9 mouse cellular contexts compared by ENCODE assay signal in genomic region chr6:116003516-116003915, GRCm38 (mm10). TPM values are rescaled to one million over a fixed set of nuclear protein-coding genes. Genes with fewer than 3 reads are reported as not detected.
DNase-seq lines count a peak whose midpoint lies in the region; ATAC-seq and TF ChIP-seq lines count a peak whose summit lies in the region.
"Had no signal": no experiment of that assay in that cellular context is flagged by ENCODE, and none has a peak within 500 bp of the region (broad histone marks: within the 10 kb centered on the region; RNA-seq: fewer than 3 reads in every experiment).

No protein-coding gene starts in this region.

- H3K4me3 ChIP-seq in lung, embryonic 14.5 days (ENCODE audit: low read depth, low read length) = no peak overlapping the region

- TF ChIP-seq CTCF in lung, embryonic 14.5 days (IDR thresholded peaks at IDR 0.05; ENCODE audit: low read depth) = no peak

- peak overlapping the region; percentile 3; the same call in 1 of the 2 replicates for H3K9ac ChIP-seq in lung, embryonic 14.5 days

- WGBS in lung, embryonic 14.5 days = 53% methylated on average over 5 of the region's 5 CpGs

- intact Hi-C loops in gastrocnemius, postnatal 36 days (cut with DNase I) = no loop called here

- no peak for ATAC-seq in lung, embryonic 14.5 days (ENCODE audit: insufficient read depth)
- peak; percentile 61 for ATAC-seq in common myeloid progenitor, adult 5-6 weeks (replicated peaks; ENCODE audit: low read depth, poor library complexity, severe bottlenecking)
- ATAC-seq: hindbrain, embryonic 16.5 days had no signal

- H3K27ac ChIP-seq in lung, embryonic 14.5 days (ENCODE audit: low read depth) = peak overlapping the region; percentile 79

- no peaks in the 10 kb centered on the region for H3K27me3 ChIP-seq in lung, embryonic 14.5 days (ENCODE audit: insufficient read depth, low read length)

- no peaks in the 10 kb centered on the region for H3K36me3 ChIP-seq in lung, embryonic 14.5 days (ENCODE audit: insufficient read depth)

- no peak for DNase-seq in lung, embryonic 14.5 days
- no peak for DNase-seq in lung, postnatal 14 days
- DNase-seq in heart, postnatal 4 days = peak; percentile 19
- DNase-seq in lung, postnatal 10 days = peak; percentile 44
- DNase-seq in urinary bladder, adult 2 months (ENCODE audit: low spot score) = no peak
- no peak for DNase-seq in gastrocnemius, postnatal 36 days
- no peak for DNase-seq in yolk sac, embryonic 10.5 days (ENCODE audit: low spot score)

- H3K4me2 ChIP-seq in lung, embryonic 14.5 days = 0 out of 2 replicates have a peak overlapping the region, but pooled peaks have one; percentile 15

- no peaks in the 10 kb centered on the region for H3K9me3 ChIP-seq in lung, embryonic 14.5 days (ENCODE audit: low read depth, low read length)

- peaks cover 6% of the 10 kb centered on the region; the same call in 1 of the 2 replicates for H3K4me1 ChIP-seq in lung, embryonic 14.5 days (ENCODE audit: insufficient read depth)

RNA-seq across cellular contexts. Expression of gene Plxnd1, which starts 8.7 kb away (rescaled TPM):
- polyA plus RNA-seq in lung, embryonic 14.5 days (2014; fragmentation: Nextera tagmentation; extraction: Ambion mirVana) = 81.9 and 84.2 TPM in 2 replicates
- 8.5 and 14.2 TPM in 2 replicates for total RNA-seq in common myeloid progenitor, adult 5-6 weeks (2017)
- total RNA-seq in heart, postnatal 4 days (2021) = 100 to 1,000 TPM; 191 to 208 TPM
- polyA plus RNA-seq in urinary bladder, adult 2 months (2012; rRNA removed) = 35.8 and 45.2 TPM in 2 replicates
- total RNA-seq in gastrocnemius, postnatal 36 days (2021) = 10 to 100 TPM; 19.0 to 21.8 TPM

RNA-seq across cellular contexts. Expression of gene H1foo, which starts 58.8 kb away (rescaled TPM):
- not detected in 2 replicates for polyA plus RNA-seq in lung, embryonic 14.5 days (2014; fragmentation: Nextera tagmentation; extraction: Ambion mirVana)
- not detected in 2 replicates for total RNA-seq in common myeloid progenitor, adult 5-6 weeks (2017)
- total RNA-seq in heart, postnatal 4 days (2021) = not detected
- not detected in 2 replicates for polyA plus RNA-seq in urinary bladder, adult 2 months (2012; rRNA removed)
- not detected for total RNA-seq in gastrocnemius, postnatal 36 days (2021)
- polyA plus RNA-seq: hindbrain, embryonic 16.5 days had no signal

Comparison
In these comparisons a context has a peak if more than half of its experiments do, and no peak if none do; other contexts are left out.
1. DNase-seq: peak in heart, postnatal 4 days (single experiment) and lung, postnatal 10 days (single experiment); none in lung, embryonic 14.5 days (single experiment), lung, postnatal 14 days (single experiment), urinary bladder, adult 2 months (single experiment), gastrocnemius, postnatal 36 days (0 of 2) and yolk sac, embryonic 10.5 days (single experiment).
2. RNA of gene Plxnd1, which starts 8.7 kb away (total RNA-seq): 191 to 208 TPM in heart, postnatal 4 days; 19.0 to 21.8 TPM in gastrocnemius, postnatal 36 days and 8.5 to 14.2 TPM in common myeloid progenitor, adult 5-6 weeks; every median in the first group is over 4 times any median in the second.